In genomic region chr15:12366580-12367305, GRCm38 (mm10) we compare ENCODE assay signal across 9 mouse cellular contexts. TPM values are rescaled to one million over a fixed set of nuclear protein-coding genes. Genes with fewer than 3 reads are reported as not detected.
A peak's percentile ranks its signal among the peaks of the same experiment; 100 is the strongest.
DNase-seq lines count a peak whose midpoint lies in the region; ATAC-seq and TF ChIP-seq lines count a peak whose summit lies in the region.
"Not testable (repeated sequence)": the region's sequence is repeated elsewhere in the genome, so short reads cannot be mapped to it uniquely, and the experiment has no call there.
"Had no signal": no experiment of that assay in that cellular context is flagged by ENCODE, and none has a peak within 500 bp of the region (broad histone marks: within the 10 kb centered on the region; RNA-seq: fewer than 3 reads in every experiment).

No protein-coding gene starts in this region.

- 90% methylated on average over 11 of the region's 11 CpGs for WGBS in forebrain, embryonic 13.5 days
- WGBS in heart, embryonic 11.5 days (ENCODE audit: insufficient replicate concordance), result 84% methylated on average over 11 of the region's 11 CpGs
- WGBS in hindbrain, embryonic 10.5 days, result 89% methylated on average over 11 of the region's 11 CpGs
- WGBS in intestine, embryonic 15.5 days, result 91% methylated on average over 11 of the region's 11 CpGs
- 52% methylated on average over 11 of the region's 11 CpGs for WGBS in liver, embryonic 14.5 days (ENCODE audit: insufficient replicate concordance)
- 93% methylated on average over 11 of the region's 11 CpGs for WGBS in midbrain, embryonic 11.5 days
- WGBS in neural tube, embryonic 13.5 days, result 88% methylated on average over 11 of the region's 11 CpGs
- WGBS in stomach, postnatal 0 days, result 88% methylated on average over 11 of the region's 11 CpGs

- not testable (repeated sequence) for TF ChIP-seq EP300 in liver, embryonic 14.5 days (IDR thresholded peaks at IDR 0.05; ENCODE audit: low read depth); stomach, postnatal 0 days (optimal IDR thresholded peaks at IDR 0.05)

- 0 out of 2 replicates have a peak overlapping the region, but pooled peaks have one; percentile 14 for H3K4me2 ChIP-seq in forebrain, embryonic 13.5 days
- H3K4me2 ChIP-seq in heart, embryonic 11.5 days, result peak overlapping the region; percentile 23; the same call in 1 of the 2 replicates
- 0 out of 2 replicates have a peak overlapping the region, but pooled peaks have one; percentile 27 for H3K4me2 ChIP-seq in intestine, embryonic 15.5 days (replicated peaks)
- peak overlapping the region; percentile 61 for H3K4me2 ChIP-seq in liver, embryonic 14.5 days (ENCODE audit: low read depth)
- not testable (repeated sequence) for H3K4me2 ChIP-seq in midbrain, embryonic 11.5 days; neural tube, embryonic 13.5 days; stomach, postnatal 0 days (replicated peaks; ENCODE audit: low read depth)

- TF ChIP-seq CTCF in liver, embryonic 14.5 days (IDR thresholded peaks at IDR 0.05; ENCODE audit: low read depth); stomach, postnatal 0 days (IDR thresholded peaks at IDR 0.05; ENCODE audit: low read depth): not testable (repeated sequence)

- H3K27me3 ChIP-seq in forebrain, embryonic 13.5 days; heart, embryonic 11.5 days (ENCODE audit: control insufficient read depth, insufficient read depth, low read length); hindbrain, embryonic 10.5 days (ENCODE audit: insufficient read depth, poor library complexity, severe bottlenecking); intestine, embryonic 15.5 days (replicated peaks); liver, embryonic 14.5 days (ENCODE audit: control insufficient read depth, insufficient read depth, low read length); midbrain, embryonic 11.5 days (ENCODE audit: control insufficient read depth, insufficient read depth, low read length); neural tube, embryonic 13.5 days; stomach, postnatal 0 days (ENCODE audit: control insufficient read depth, insufficient read depth, low read length): not testable (repeated sequence)

- not testable (repeated sequence) for H3K36me3 ChIP-seq in forebrain, embryonic 13.5 days (ENCODE audit: poor library complexity, severe bottlenecking); heart, embryonic 11.5 days (ENCODE audit: control insufficient read depth, insufficient read depth, low read length); hindbrain, embryonic 10.5 days; intestine, embryonic 15.5 days; liver, embryonic 14.5 days (replicated peaks; ENCODE audit: control insufficient read depth, insufficient read depth, low read depth); midbrain, embryonic 11.5 days (ENCODE audit: control insufficient read depth, insufficient read depth, low read length); neural tube, embryonic 13.5 days; stomach, postnatal 0 days (ENCODE audit: control insufficient read depth, insufficient read depth, low read length)

- not testable (repeated sequence) for H3K9ac ChIP-seq in forebrain, embryonic 13.5 days; heart, embryonic 11.5 days (ENCODE audit: low read depth, low read length); intestine, embryonic 15.5 days; midbrain, embryonic 11.5 days (ENCODE audit: low read length); neural tube, embryonic 13.5 days; stomach, postnatal 0 days (ENCODE audit: low read length)
- H3K9ac ChIP-seq in liver, embryonic 14.5 days (replicated peaks), result peak overlapping the region; percentile 3; the same call in 1 of the 2 replicates

- peak overlapping the region; percentile 80 for H3K27ac ChIP-seq in forebrain, embryonic 13.5 days
- H3K27ac ChIP-seq in heart, embryonic 11.5 days (ENCODE audit: low read depth, low read length), result peak overlapping the region; percentile 64
- H3K27ac ChIP-seq in hindbrain, embryonic 10.5 days, result peak overlapping the region; percentile 72; the same call in 1 of the 2 replicates
- peak overlapping the region; percentile 76 for H3K27ac ChIP-seq in intestine, embryonic 15.5 days
- H3K27ac ChIP-seq in liver, embryonic 14.5 days, result peak overlapping the region; percentile 49
- not testable (repeated sequence) for H3K27ac ChIP-seq in midbrain, embryonic 11.5 days (ENCODE audit: low read depth, low read length)
- peak overlapping the region; percentile 86 for H3K27ac ChIP-seq in neural tube, embryonic 13.5 days (replicated peaks)
- H3K27ac ChIP-seq in stomach, postnatal 0 days (replicated peaks), result peak overlapping the region; percentile 63

- not testable (repeated sequence) for H3K9me3 ChIP-seq in forebrain, embryonic 13.5 days (replicated peaks); heart, embryonic 11.5 days (replicated peaks; ENCODE audit: control insufficient read depth, low read length); hindbrain, embryonic 10.5 days; intestine, embryonic 15.5 days; liver, embryonic 14.5 days (ENCODE audit: control insufficient read depth, low read length); midbrain, embryonic 11.5 days (ENCODE audit: control insufficient read depth, low read length); neural tube, embryonic 13.5 days; stomach, postnatal 0 days (ENCODE audit: control insufficient read depth, low read length)

- DNase-seq in hindbrain, embryonic 10.5 days (ENCODE audit: low spot score); liver, embryonic 14.5 days (ENCODE audit: low read depth in 3 of 3, low spot score in 3 of 3); stomach, postnatal 0 days (ENCODE audit: low spot score): not testable (repeated sequence)
- peak; percentile 76 for DNase-seq in midbrain, embryonic 11.5 days (ENCODE audit: low spot score, missing footprints)

- H3K4me3 ChIP-seq in forebrain, embryonic 13.5 days; heart, embryonic 11.5 days (ENCODE audit: low read depth, low read length); hindbrain, embryonic 10.5 days; intestine, embryonic 15.5 days (replicated peaks); liver, embryonic 14.5 days (ENCODE audit: insufficient read depth in 1 of 2, low read depth in 2 of 2, low read length in 2 of 2); midbrain, embryonic 11.5 days (ENCODE audit: low read depth, low read length); neural tube, embryonic 13.5 days; stomach, postnatal 0 days (ENCODE audit: low read depth, low read length): not testable (repeated sequence)

- ATAC-seq in forebrain, embryonic 13.5 days; heart, embryonic 11.5 days (replicated peaks; ENCODE audit: insufficient number of reproducible peaks, low FRiP score, low TSS enrichment); intestine, embryonic 15.5 days; liver, embryonic 14.5 days (ENCODE audit: insufficient read depth); midbrain, embryonic 11.5 days (ENCODE audit: low FRiP score); neural tube, embryonic 13.5 days (ENCODE audit: low read depth); stomach, postnatal 0 days (ENCODE audit: low FRiP score, low TSS enrichment): not testable (repeated sequence)

- H3K4me1 ChIP-seq in forebrain, embryonic 13.5 days, result peaks cover 24% of the 10 kb centered on the region
- H3K4me1 ChIP-seq in heart, embryonic 11.5 days (ENCODE audit: control insufficient read depth, insufficient read depth, low read length), result peaks cover 21% of the 10 kb centered on the region
- H3K4me1 ChIP-seq in hindbrain, embryonic 10.5 days (replicated peaks), result peaks cover 35% of the 10 kb centered on the region
- peaks cover 19% of the 10 kb centered on the region for H3K4me1 ChIP-seq in intestine, embryonic 15.5 days (replicated peaks)
- peaks cover 20 to 29% of the 10 kb centered on the region in 2 experiments for H3K4me1 ChIP-seq in liver, embryonic 14.5 days (replicated peaks; ENCODE audit: control insufficient read depth in 2 of 2, insufficient read depth in 2 of 2, low read length in 1 of 2)
- H3K4me1 ChIP-seq in midbrain, embryonic 11.5 days (ENCODE audit: control insufficient read depth, insufficient read depth, low read length), result peaks cover 13% of the 10 kb centered on the region; the same call in 1 of the 2 replicates
- peaks cover 36% of the 10 kb centered on the region for H3K4me1 ChIP-seq in neural tube, embryonic 13.5 days (replicated peaks)
- H3K4me1 ChIP-seq in stomach, postnatal 0 days (replicated peaks; ENCODE audit: control insufficient read depth, insufficient read depth), result not testable (repeated sequence)

RNA-seq across cellular contexts. Expression of gene 1810049J17Rik, which starts 45.0 kb away (rescaled TPM):
- 0.81 TPM in 1 of 2 replicates, not detected in the other for polyA plus RNA-seq in forebrain, embryonic 13.5 days (2015; fragmentation: Nextera tagmentation; extraction: Ambion mirVana)
- not detected in 2 replicates for polyA plus RNA-seq in heart, embryonic 11.5 days (2014; fragmentation: Nextera tagmentation; extraction: Ambion mirVana)
- 0.76 and 1.3 TPM in 2 replicates for polyA plus RNA-seq in hindbrain, embryonic 10.5 days (2016; fragmentation: Nextera tagmentation; extraction: Ambion mirVana)
- 0.69 and 1.8 TPM in 2 replicates for polyA plus RNA-seq in intestine, embryonic 15.5 days (2015; fragmentation: Nextera tagmentation; extraction: Ambion mirVana)
- polyA plus RNA-seq in liver, embryonic 14.5 days (2012; rRNA removed), result not detected in 2 replicates
- 2.3 and 3.1 TPM in 2 replicates for polyA plus RNA-seq in liver, embryonic 14.5 days (2014; fragmentation: Nextera tagmentation; extraction: Ambion mirVana)
- polyA plus RNA-seq in midbrain, embryonic 11.5 days (2014; fragmentation: Nextera tagmentation; extraction: Ambion mirVana), result 0.94 and 2.5 TPM in 2 replicates
- 1.3 TPM in 1 of 2 replicates, not detected in the other for polyA plus RNA-seq in neural tube, embryonic 13.5 days (2015; fragmentation: Nextera tagmentation; extraction: Ambion mirVana)
- polyA plus RNA-seq in stomach, postnatal 0 days (2015; fragmentation: Nextera tagmentation; extraction: Ambion mirVana), result 2.0 and 3.9 TPM in 2 replicates
- polyA plus RNA-seq: embryonic facial prominence, embryonic 10.5 days had no signal

RNA-seq across cellular contexts. Expression of gene Golph3, which starts 45.5 kb away (rescaled TPM):
- 62.4 and 63.8 TPM in 2 replicates for polyA plus RNA-seq in forebrain, embryonic 13.5 days (2015; fragmentation: Nextera tagmentation; extraction: Ambion mirVana)
- 85.8 and 93.7 TPM in 2 replicates for polyA plus RNA-seq in heart, embryonic 11.5 days (2014; fragmentation: Nextera tagmentation; extraction: Ambion mirVana)
- 68.0 and 70.6 TPM in 2 replicates for polyA plus RNA-seq in hindbrain, embryonic 10.5 days (2016; fragmentation: Nextera tagmentation; extraction: Ambion mirVana)
- 79.5 and 85.1 TPM in 2 replicates for polyA plus RNA-seq in intestine, embryonic 15.5 days (2015; fragmentation: Nextera tagmentation; extraction: Ambion mirVana)
- 33.8 and 35.2 TPM in 2 replicates for polyA plus RNA-seq in liver, embryonic 14.5 days (2012; rRNA removed)
- polyA plus RNA-seq in liver, embryonic 14.5 days (2014; fragmentation: Nextera tagmentation; extraction: Ambion mirVana), result 58.4 and 60.9 TPM in 2 replicates
- 114 and 118 TPM in 2 replicates for polyA plus RNA-seq in midbrain, embryonic 11.5 days (2014; fragmentation: Nextera tagmentation; extraction: Ambion mirVana)
- 82.9 and 91.5 TPM in 2 replicates for polyA plus RNA-seq in neural tube, embryonic 13.5 days (2015; fragmentation: Nextera tagmentation; extraction: Ambion mirVana)
- polyA plus RNA-seq in stomach, postnatal 0 days (2015; fragmentation: Nextera tagmentation; extraction: Ambion mirVana), result 70.7 and 73.9 TPM in 2 replicates
